Mouse (Mus musculus) kidney, postnatal 0 days (tissue): ENCODE measurements at regions not wholly inside any gene's neighbourhood (a gene's known extent, or its start where the extent isn't known, plus 50 kb on each side); places are given as distances from the start of the nearest gene placed in this dataset.
"Not testable (repeated sequence)": the region's sequence is repeated elsewhere in the genome, so short reads cannot be mapped to it uniquely, and the experiment has no call there.

ENCODE experiments used
- ATAC-seq: fragments of 200-750 bp; cut with Nextera tagmentation; replicated peaks from 2 replicates; pipeline ENCODE4 v1.8.0; 2017; ENCODE audit warnings: low read depth, moderate number of reproducible peaks, moderate TSS enrichment, moderate library complexity; ENCODE audit not compliant: low FRiP score
- DNase-seq: peaks from one replicate; pipeline ENCODE4 v3.0.0-alpha.2; 2016; ENCODE audit warnings: low spot score
- H3K27ac ChIP-seq: fragments of 300-500 bp; sonication (generic); 2 replicates; pipeline ENCODE4 v1.5.1; 2014; ENCODE audit warnings: mild to moderate bottlenecking
- H3K27me3 ChIP-seq: fragments of 300-500 bp; sonication (generic); 2 replicates; pipeline ENCODE4 v1.6.1; 2014; ENCODE audit warnings: low read length, mixed read lengths; ENCODE audit not compliant: insufficient read depth
- H3K36me3 ChIP-seq: fragments of 300-500 bp; sonication (generic); 2 replicates; pipeline ENCODE4 v1.6.1; 2014; ENCODE audit warnings: low read length, mixed read lengths; ENCODE audit not compliant: insufficient read depth
- H3K4me1 ChIP-seq: fragments of 300-500 bp; sonication (generic); replicated peaks from 2 replicates; pipeline ENCODE4 v1.6.1; 2014; ENCODE audit warnings: antibody characterized with exemption, low read length, mixed read lengths; ENCODE audit not compliant: insufficient read depth
- H3K4me2 ChIP-seq: fragments of 300-500 bp; sonication (generic); 2 replicates; pipeline ENCODE4 v1.6.1; 2014; ENCODE audit warnings: mild to moderate bottlenecking, low read length, moderate library complexity, mixed read lengths
- H3K4me3 ChIP-seq: fragments of 300-500 bp; sonication (generic); replicated peaks from 2 replicates; pipeline ENCODE4 v1.5.1; 2014; ENCODE audit warnings: low read depth, low read length
- H3K9ac ChIP-seq: fragments of 300-500 bp; sonication (generic); 2 replicates; pipeline ENCODE4 v1.6.1; 2014; ENCODE audit warnings: low read depth, low read length
- H3K9me3 ChIP-seq: fragments of 300-500 bp; sonication (generic); replicated peaks from 2 replicates; pipeline ENCODE4 v1.6.1; 2016; ENCODE audit warnings: low read length, inconsistent platforms, mixed read lengths
- CTCF ChIP-seq: IDR thresholded peaks from 2 replicates; pipeline ENCODE4 v1.5.1; 2016; ENCODE audit warnings: antibody characterized with exemption, low read depth, mild to moderate bottlenecking, moderate library complexity
- WGBS: fragments of 180-500 bp; shearing (Covaris S2); extraction: QIAGEN DNeasy Blood & Tissue Kit; methylation state at CpG from one replicate; pipeline ENCODE4 v1.1.7; 2014; 5-methylcytosine and 5-hydroxymethylcytosine counted together

- DNase-seq = no peak
- no peak overlapping the region for H3K27ac ChIP-seq
- peaks cover 4% of the 10 kb centered on the region; the same call in 1 of the 2 replicates for H3K4me1 ChIP-seq
- no peaks in the 10 kb centered on the region for H3K27me3 ChIP-seq
- H3K4me2 ChIP-seq = no peak overlapping the region
- no peaks in the 10 kb centered on the region for H3K36me3 ChIP-seq
- TF ChIP-seq CTCF = no peak
- ATAC-seq = no peak
- H3K9ac ChIP-seq = no peak overlapping the region
- whole genome bisulfite sequencing = 62% methylated on average over 6 of the region's 6 CpGs
- no peak overlapping the region for H3K4me3 ChIP-seq
- H3K9me3 ChIP-seq = no peaks in the 10 kb centered on the region
Observed at GRCm38 (mm10) chr14:76948481-76948880, 88.1 kb upstream of the Ccdc122 start.

- no peak overlapping the region for H3K27ac ChIP-seq
- no peak for ATAC-seq
- 64% methylated on average over 3 of the region's 3 CpGs for whole genome bisulfite sequencing
- H3K4me1 ChIP-seq = peaks cover 4% of the 10 kb centered on the region; the same call in 1 of the 2 replicates
- H3K27me3 ChIP-seq = no peaks in the 10 kb centered on the region
- no peak overlapping the region for H3K9ac ChIP-seq
- no peaks in the 10 kb centered on the region for H3K36me3 ChIP-seq
- no peak for TF ChIP-seq CTCF
- H3K4me2 ChIP-seq = no peak overlapping the region
- DNase-seq = no peak
- H3K9me3 ChIP-seq = no peaks in the 10 kb centered on the region
- no peak overlapping the region for H3K4me3 ChIP-seq
Observed at GRCm38 (mm10) chr14:76947148-76947547, 89.4 kb upstream of the Ccdc122 start.

- Histone ChIP-seq H3K4me2 (no peak overlapping the region), H3K27me3 (no peaks in the 10 kb centered on the region), H3K36me3 (no peaks in the 10 kb centered on the region), H3K27ac (no peak overlapping the region), H3K4me1 (peaks cover 4% of the 10 kb centered on the region; the same call in 1 of the 2 replicates), H3K4me3 (no peak overlapping the region), H3K9me3 (no peaks in the 10 kb centered on the region), H3K9ac (no peak overlapping the region)
- DNase-seq (peak; percentile 77), ATAC-seq (no peak; the same call in 1 of the 2 replicates)
- 32% methylated on average over 6 of the region's 6 CpGs for WGBS
- TF ChIP-seq CTCF = no peak
Observed at GRCm38 (mm10) chr14:76945626-76946025, 90.9 kb upstream of the Ccdc122 start.

- no peak overlapping the region for H3K4me2 ChIP-seq
- no peaks in the 10 kb centered on the region for H3K27me3 ChIP-seq
- H3K27ac ChIP-seq = no peak overlapping the region
- ATAC-seq (no peak), DNase-seq (peak; percentile 82)
- H3K4me1 ChIP-seq = no peaks in the 10 kb centered on the region; the same call in 1 of the 2 replicates
- WGBS = 60% methylated on average over 10 of the region's 10 CpGs
- no peaks in the 10 kb centered on the region for H3K9me3 ChIP-seq
- TF ChIP-seq CTCF = no peak
- H3K9ac ChIP-seq = no peak overlapping the region
- no peaks in the 10 kb centered on the region for H3K36me3 ChIP-seq
- H3K4me3 ChIP-seq = no peak overlapping the region
Observed at GRCm38 (mm10) chr14:76941474-76942212, 94.9 kb upstream of the Ccdc122 start.

GRCm38 (mm10) chr14:76940507-76940906 is 96.1 kb upstream of the Ccdc122 start:
- WGBS = 86% methylated on average over 4 of the region's 4 CpGs
- no peaks in the 10 kb centered on the region; the same call in 1 of the 2 replicates for H3K4me1 ChIP-seq
- no peaks in the 10 kb centered on the region for H3K9me3 ChIP-seq
- H3K9ac ChIP-seq = no peak overlapping the region
- no peaks in the 10 kb centered on the region for H3K27me3 ChIP-seq
- no peak for TF ChIP-seq CTCF
- no peak overlapping the region for H3K4me3 ChIP-seq
- no peak overlapping the region for H3K27ac ChIP-seq
- ATAC-seq = no peak
- no peak overlapping the region for H3K4me2 ChIP-seq
- no peak for DNase-seq
- no peaks in the 10 kb centered on the region for H3K36me3 ChIP-seq

- no peak for DNase-seq
- no peak overlapping the region for H3K4me2 ChIP-seq
- H3K9ac ChIP-seq = no peak overlapping the region
- H3K27ac ChIP-seq = no peak overlapping the region
- 89% methylated on average over 1 of the region's 1 CpGs for WGBS
- no peaks in the 10 kb centered on the region for H3K9me3 ChIP-seq
- no peak overlapping the region for H3K4me3 ChIP-seq
- TF ChIP-seq CTCF = no peak
- no peaks in the 10 kb centered on the region for H3K4me1 ChIP-seq
- H3K27me3 ChIP-seq = no peaks in the 10 kb centered on the region
- H3K36me3 ChIP-seq = no peaks in the 10 kb centered on the region
- ATAC-seq = no peak
Observed at GRCm38 (mm10) chr14:76936671-76937070, 99.9 kb upstream of the Ccdc122 start.

GRCm38 (mm10) chr14:76936051-76936450 is 100.5 kb upstream of the Ccdc122 start:
- H3K27me3 ChIP-seq, DNase-seq, H3K4me3 ChIP-seq, H3K36me3 ChIP-seq, H3K9ac ChIP-seq, H3K4me1 ChIP-seq, H3K27ac ChIP-seq, ATAC-seq, H3K9me3 ChIP-seq, H3K4me2 ChIP-seq: not testable (repeated sequence)
- 53% methylated on average over 4 of the region's 4 CpGs for WGBS
